Mouse (Mus musculus) liver (tissue): ENCODE measurements at regions not wholly inside any gene's neighbourhood (a gene's known extent, or its start where the extent isn't known, plus 50 kb on each side); places are given as distances from the start of the nearest gene placed in this dataset.

Experiments used
- DNase-seq: peaks from one replicate; pipeline ENCODE4 v3.0.0-alpha.2; 2020; ENCODE audit warnings: mixed read lengths

DNA sequence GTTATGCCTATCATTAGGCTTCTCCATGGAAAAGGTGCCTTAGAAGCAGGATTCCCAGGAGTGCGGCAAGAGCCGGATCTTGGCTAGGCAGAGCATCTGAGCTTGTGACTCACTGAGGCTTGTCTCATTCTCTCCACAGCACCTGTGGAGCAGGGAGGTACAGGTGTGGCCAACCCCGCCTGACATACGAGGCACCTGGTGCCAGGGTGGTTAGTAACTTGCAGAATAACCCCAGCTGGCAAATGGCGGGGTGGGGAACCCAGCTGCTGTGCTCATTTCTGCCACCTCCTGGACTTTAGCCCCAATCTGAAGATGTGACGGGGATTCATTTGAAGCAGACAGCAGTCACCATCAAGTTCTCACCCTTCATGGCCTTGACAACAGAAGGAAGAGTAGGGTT is 96.2 kb downstream of the Pdgfra start:
- no peak for DNase-seq

DNA sequence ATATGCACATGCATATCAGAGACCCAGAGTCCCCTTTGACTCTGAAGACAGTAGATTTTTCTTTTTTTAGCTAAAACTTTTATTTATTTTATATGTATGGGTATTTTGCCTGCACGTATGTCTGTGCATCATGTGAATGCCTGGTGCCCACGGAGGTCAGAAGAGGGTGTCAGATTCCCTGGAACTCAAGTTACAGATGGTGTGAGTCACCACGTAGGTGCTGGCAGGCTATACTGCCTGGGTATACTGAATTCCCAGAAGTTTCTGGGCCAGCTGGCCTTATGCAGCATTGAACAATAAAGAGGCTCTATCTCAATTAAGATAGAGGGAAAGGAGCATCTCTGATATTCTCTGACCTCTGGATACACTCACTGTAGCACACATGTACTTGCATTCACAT is 97.6 kb downstream of the Pdgfra start:
- DNase-seq: no peak

DNA sequence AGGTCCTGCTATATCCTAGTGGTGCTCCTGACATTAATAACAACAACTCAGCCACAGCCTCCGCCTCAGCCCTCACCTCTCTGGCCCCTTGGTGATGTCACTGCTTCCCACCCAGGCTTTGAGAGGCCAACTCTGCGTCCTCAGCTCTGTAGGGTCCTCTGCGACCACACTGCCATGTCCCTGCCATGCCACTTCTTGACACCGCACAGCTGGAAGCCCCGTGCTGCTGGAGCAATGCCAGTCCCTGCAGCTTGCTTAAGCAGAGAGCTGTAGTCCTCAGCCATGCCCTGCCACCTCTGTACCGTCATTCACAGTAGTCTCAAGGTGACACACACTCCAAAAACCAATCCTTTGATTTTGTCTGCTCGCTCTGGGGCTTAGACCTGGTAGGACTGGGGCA is 101.3 kb downstream of the Pdgfra start:
- no peak for DNase-seq

DNA sequence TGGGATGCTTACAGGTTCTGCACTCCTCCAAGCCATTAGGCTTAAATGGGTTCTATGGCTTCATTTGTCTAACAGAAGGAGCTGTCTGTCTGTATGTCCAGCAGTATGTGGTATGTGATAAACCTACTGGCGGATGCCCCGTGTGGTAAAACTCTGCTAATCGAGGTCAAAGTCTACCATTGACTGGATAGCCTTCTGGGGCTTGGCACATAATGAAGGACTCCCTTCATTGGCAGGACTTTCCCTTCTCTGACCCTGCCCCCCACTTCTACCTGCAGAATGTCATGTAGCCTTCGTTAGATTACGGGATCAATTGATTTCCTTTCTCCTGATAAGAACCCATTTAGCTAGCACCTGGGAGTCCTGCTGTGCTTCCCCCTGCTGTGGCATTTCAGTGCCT is 101.7 kb downstream of the Pdgfra start:
- DNase-seq: no peak

DNA sequence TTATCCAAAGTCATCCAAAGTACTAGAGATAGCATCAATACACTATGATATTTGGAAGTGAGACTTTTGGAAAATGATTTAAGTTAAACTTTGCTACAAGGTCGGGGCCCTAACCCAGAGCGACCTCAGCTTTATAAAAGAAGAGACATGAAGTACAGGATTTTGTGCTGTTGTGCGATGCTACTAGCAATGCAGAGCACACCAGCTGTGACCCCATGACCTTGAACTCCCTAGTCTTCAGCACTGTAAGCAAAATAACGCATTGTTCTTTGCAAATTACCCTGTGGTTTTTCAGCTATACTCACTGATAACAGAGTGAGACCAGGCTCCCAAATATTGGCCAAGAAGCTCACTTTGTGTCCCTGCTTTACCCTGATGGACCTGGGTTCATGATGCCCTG is 104.1 kb downstream of the Pdgfra start:
- no peak for DNase-seq

DNA sequence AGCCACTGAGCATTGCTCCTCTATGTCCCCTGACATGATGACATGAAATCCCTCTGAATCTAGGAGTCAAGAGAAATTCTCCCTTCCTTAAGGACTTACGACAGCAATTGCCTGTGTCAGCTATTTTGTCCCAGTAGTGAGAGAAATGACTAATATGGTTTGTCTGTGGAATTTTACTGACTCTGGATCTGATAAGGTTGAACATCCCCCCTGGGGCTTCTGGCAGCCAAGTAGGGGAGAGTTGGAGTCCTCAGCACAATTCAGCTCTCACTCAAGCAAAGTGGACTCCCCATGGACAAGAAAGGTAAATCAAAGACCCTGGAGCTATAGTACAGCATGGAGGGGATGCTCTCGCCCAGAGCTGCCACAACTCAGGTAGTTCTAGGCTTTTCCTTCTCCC is 105.0 kb downstream of the Pdgfra start:
- DNase-seq: no peak

DNA sequence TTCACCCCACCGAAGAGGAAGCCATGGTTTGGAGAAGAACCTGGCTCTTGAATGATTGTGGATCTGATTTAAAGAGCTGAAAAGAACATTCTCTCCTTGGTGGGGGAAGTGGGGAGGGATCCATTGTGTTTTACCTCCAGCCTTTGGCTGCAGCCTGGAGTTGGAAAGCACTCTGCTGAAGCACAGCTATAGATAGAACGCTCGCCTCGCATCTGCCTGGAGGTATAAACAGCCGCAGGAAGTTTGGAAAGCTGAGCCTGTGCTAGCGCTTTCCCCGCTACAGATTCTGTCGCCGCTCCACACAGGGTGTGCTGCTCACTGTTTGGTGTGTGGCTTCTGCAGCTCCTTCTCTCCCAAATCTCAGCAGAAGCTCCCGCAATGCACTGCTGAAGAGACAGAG is 108.2 kb downstream of the Pdgfra start:
- no peak for DNase-seq

DNA sequence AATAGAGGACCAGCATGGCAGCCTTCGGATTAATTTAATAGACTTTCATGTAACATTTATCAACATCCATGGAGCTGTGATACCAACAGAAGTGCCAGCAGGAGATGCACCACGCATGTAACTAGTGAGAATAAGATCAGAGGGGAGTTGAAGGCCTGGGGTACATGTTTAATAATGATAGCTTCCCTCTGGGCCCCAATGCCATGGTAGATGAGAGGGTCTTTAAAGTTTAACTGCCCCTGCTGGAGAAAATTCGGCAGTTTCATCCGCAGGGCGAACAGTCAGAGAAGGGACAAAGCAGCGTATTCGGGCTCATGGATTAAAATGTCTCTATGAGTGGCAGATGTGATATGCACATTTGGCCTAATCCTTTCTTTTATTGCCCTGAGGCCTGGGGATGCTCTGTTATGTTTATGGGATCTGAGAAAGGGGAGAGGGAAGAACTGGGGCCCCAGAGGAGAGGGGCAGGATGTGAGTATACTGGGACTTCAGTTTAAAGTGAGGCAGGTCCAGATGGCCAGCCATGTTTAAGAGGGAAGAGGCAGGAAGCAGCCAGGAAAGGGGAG is 114.1 kb downstream of the Pdgfra start:
- no peak for DNase-seq

DNA sequence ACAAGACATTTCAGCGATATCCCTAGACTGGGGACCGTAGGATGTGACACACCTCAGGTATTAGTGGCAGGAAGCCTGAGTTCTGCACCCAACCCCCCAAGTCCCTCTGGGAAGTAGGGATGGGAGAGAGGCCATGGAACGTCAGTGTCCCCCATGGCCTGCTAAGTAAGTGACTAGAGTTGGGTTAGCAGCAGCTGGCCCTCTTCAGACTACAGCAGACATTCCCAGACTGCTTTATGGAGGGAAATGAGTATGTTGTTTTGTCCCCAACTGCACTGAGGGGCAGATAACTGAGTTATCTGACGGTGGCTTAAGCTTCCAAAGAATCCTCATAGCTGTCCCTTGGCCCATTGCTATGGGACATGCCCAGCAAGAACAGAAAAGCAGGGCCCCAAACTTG is 114.8 kb downstream of the Pdgfra start:
- DNase-seq: no peak

DNA sequence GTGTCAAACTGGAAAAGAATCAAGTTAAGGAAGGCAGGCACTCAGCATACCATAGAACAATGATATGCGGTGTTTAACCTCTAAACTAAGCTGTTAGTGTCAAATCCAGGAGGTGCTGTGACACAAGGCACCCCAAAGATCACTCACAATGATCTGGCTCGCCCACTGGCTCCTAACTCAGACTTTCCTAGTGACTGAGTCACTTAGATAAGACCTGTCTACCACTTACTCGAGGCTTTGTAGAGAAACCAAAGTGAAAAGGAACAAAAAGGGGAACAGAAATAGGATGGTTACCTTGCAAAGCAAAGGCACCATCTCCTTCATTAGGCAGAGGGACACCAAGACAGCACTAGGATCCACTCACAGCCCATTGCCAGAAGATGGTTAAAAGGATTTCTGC is 115.7 kb downstream of the Pdgfra start:
- no peak for DNase-seq

DNA sequence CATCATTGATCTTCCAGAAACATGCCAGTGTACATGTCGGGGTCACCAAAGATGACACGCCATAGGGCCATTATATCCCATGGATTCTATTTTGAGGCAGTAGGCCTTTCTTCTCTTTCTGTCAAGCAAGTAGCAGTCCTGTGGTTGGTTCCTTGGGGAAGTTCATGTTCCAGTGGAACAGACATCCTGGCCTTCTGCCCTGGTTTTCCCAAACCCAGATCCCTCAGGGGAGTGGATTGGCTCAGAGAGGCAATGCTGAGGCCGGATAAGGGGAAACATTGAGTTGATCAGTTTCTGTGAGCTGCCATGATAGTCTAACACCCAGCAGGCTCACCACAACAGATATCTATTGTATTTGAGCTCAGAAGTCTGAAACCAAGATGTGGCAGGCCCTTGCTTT is 125.9 kb downstream of the Pdgfra start:
- DNase-seq: no peak

DNA sequence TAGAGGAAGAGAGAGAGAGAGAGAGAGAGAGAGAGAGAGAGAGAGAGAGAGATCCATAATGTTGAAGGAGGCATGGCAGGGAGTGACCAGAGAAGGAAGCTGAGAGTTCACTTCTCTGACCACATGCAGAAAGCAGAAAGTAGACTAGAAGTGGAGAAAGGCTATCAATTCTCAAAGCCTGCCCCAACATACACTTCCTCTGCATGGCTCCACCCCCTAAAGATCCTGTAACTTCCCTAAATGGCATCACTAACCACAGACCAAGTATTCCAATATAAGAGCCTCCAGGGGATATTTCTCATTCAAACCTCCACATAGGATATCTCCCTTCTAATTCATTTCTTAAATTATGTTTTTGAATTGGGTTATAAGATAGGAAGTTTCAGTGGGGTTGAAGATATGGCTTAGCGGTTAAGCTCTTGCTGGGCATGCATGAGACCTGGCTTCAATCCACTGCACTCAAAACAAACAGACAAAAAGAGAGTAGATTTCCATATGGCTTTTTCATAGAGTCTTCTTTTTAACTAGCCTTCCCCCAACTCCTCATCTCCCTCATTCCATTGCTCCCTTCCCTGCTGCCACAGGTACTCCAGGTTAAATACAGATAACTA is 127.6 kb downstream of the Pdgfra start:
- DNase-seq: no peak

DNA sequence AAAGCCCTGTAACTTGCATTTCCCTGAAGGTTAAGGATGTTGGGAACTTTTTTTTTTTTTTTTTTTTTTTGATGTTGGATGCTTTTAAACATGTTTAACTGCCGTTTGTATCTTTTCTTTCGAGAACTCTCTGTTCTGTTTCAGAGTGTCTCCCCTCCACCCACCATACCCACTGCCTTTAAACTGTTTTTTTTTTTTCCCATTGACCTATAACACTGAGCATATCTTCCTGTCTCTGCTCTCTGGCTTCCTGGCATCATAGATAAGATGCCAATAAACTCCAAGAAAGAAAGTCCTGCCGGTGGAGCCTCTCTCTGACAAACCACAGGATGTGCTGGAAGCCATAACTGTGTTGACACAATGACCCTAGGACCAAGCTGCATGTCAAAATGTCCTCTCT is 128.6 kb downstream of the Pdgfra start:
- DNase-seq: peak; percentile 12

DNA sequence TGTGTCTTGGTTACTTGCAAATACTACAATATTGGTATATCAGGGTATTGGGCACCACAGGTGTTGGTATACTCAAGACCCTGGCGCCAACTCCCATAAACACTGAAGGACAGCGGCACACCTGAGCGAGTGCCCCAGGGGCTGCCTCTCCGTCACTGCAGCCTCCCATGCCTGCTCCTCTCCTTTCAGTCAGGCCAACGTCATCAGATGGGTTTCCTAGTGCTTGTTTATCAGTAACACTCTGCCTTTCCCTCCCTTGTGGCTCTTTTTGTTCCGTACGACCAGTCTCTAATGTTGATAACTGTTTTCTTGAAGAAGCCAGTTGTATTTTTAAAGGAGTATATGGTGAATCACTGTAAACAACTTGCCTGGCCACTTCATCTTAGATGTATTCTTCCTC is 129.4 kb downstream of the Pdgfra start:
- peak; percentile 8 for DNase-seq

DNA sequence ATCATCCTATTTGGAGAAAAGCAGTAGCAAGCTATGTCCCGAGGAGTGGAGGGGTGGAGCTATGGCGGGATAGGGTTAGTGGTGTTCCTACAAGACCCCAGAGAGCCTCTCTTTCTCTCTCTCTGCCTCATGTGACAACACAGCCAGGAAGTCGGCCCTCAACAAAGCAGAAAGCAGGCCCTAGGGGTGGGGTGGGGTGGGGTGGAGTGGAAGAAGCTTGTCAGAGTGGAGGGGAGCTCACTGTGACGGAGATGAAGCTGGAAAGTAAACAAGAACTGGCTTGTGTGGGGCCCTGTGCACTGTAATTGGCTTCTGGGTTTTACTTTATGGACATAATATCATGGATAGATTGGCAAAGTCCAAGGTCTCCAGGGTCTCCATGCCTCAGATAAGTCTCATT is 130.5 kb downstream of the Pdgfra start:
- peak; percentile 17 for DNase-seq

DNA sequence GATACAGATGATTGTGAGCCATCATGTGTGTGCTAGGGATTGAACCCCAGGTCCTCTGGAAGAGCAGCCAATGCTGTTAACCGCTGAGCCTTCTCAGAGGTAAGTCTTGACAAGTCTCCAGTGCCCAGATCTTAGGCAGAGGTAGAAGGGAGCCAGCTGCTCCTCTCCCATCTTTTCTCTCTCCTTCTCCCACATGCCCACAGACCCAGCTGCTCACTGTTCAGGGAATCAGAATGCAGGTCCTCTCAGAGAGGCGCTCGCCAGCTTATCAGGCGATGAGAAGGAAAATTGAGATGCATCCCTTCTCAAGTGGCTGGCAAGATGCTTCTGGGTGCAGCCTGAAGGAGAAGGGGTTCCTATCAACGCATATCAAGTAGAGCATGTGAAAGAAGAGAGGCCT is 131.7 kb downstream of the Pdgfra start:
- no peak for DNase-seq

DNA sequence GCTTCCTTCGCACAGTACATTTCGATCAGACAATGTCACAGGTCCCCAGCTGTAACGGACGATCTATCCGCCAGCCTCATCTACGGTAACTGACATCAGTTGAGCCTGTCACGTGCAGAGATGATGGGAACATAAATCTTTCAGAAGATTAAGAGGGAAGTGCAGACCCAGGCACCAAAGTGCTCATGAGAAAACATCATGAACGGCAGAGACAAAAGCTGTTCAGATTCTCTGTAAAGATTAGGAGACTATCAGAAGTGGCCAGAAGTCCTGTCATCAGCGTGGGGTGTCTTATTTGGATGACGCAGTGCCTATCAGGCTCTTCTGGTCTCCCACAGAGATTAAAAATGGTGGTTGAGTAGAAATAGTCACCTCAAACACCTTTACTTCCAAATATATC is 133.9 kb downstream of the Pdgfra start:
- peak; percentile 5 for DNase-seq

DNA sequence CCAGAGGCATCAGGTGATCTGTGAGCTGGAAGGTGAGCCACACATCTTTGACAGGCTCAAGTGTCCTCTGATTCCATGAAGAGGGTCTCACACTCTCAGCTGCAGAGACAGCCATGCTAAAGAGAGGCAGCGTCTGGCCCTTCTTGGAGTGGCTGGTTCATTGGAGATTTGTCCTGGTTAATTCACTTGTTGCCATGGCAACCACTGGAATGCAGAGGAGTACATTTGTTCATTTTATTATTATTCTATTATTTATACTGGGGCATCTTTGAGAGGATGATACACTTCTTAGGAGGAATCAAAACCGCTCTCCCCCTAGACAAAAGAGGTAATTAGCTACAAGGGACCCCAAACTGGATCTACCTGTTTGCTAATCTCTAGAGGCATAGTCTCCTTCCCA is 143.6 kb downstream of the Pdgfra start:
- no peak for DNase-seq

DNA sequence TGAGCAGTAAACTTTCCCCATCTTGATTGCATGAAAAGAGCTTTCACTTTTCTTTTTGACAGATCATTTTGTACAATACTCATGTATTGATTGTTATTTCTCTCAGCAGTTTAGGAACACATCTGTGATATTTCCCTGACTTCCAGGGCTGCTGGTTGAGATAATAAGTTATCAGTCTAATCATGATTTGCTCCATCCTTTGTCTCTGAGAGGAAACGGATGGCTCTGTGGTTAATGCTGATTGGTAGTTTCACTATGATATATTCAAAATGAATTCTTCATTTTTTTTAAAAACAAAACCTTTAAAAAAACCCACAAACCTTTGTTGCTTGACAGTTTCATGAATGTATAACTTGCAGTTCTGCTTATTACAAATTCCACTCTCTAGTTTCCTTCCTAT is 160.8 kb downstream of the Pdgfra start:
- DNase-seq: no peak

DNA sequence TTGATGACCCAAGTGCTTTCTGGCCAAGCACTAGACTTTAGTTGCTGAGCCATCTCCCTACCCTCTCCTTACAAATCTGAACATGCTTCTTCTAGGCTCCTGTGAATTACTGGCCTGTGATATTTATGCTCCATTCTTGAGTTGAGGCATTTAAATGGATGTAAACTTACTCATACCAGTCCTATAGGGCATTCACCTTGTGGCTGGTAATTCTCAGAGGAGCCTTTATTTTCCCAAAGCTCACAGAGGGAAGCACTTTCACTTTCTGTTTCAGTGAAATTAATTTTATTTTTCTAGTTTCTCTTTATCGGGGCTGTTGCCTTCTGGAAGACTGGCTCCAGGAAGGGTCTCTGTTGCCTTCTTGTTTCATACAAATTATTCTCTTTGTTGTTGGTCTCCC is 163.9 kb downstream of the Pdgfra start:
- DNase-seq: no peak

DNA sequence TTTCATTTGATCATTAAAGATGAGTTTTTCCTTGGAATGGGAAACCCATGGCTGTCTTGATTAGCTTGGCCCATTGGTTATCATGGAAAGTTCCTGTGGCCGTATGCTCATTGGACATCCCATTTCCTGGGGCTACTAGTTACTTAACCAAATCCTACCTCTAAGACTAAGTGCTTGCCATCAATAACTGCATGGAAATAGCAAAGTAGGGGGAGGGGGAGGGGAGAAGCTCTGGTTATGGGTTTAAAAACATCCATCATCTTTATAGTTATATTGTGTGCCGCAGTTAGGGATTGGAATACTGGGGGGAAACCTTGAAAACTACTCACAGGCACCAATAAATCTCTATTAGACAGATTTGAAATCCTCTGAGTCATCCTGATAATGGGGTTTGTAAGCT is 168.4 kb downstream of the Pdgfra start:
- DNase-seq: no peak

DNA sequence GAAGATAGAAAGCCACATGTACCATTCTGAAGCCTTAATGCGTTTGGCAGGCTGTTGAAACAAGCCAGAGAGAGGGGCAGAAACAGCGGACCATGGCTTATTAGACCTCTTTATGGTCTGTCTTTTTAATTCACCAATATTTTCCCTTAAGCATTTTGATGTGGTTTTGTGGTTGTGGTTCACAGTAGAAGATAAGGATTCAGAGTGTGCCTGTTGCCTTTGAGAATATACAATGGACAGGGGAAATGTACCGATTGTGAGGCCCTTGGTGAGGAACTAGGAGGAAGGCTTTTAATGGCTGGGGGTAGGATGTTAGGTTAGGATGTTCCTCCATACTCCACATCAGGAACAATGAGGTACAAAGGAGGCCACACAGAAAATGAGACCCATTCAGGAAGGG is 182.0 kb downstream of the Pdgfra start:
- DNase-seq: no peak

DNA sequence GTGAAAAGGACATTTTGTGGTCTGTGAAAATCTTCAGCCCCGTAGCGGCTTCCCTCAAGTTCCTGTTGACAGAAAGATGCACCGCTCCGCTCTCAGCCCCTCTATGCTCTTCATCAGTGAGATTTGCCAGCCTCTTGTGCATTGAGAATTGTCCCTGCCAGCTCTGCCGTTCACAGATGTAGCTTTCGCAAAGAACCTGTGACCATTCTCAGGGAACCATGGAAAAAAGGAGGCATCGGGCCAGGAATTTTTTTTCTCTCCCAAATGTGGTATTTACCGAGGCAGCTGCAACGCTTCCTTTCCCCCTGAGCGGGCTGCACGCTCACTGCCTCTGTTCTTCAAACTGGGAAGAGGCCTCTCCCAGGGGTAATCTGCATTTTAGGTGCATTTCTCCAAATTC is 184.4 kb downstream of the Pdgfra start:
- DNase-seq: no peak

DNA sequence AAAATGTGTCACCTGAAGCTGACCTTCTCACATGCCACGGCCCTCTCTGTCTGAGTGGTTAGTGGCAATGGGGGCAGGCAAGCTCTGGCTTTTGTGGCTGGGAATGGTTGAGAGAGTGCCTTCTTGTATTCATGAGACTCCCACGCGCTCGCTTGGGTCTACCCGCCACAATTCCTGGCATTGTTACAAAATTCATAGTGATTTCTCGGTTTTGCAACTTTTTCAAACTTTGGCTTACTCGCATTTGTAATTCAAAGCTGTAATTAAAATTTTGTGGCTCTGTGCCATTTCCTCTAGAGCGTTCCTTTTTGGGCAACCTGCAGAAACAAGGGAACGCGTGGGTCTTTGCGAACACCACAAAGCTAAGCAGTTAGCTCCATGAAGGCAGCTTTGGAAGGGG is 186.3 kb downstream of the Pdgfra start:
- no peak for DNase-seq

DNA sequence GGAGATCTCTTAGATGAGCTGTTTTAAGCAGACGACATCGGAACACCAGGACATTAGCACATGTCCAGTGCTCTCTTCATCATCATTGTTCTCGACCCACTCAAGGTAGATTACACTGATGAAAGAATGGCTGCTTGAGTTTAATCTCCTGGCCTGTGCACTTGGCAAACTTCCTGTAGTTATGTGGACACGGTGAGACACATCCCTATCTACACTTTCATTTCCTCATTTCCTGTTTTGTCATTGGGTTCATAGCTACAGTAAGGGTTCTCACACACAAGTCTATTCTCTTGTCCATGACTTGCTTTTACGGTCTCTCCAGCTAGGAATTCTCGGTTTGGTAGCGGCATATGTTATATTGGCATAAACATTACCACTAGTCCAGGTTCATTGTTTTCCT is 190.5 kb downstream of the Pdgfra start:
- no peak for DNase-seq
